Mouse (Mus musculus): ENCODE results near the gene Lclat1.

DNA sequence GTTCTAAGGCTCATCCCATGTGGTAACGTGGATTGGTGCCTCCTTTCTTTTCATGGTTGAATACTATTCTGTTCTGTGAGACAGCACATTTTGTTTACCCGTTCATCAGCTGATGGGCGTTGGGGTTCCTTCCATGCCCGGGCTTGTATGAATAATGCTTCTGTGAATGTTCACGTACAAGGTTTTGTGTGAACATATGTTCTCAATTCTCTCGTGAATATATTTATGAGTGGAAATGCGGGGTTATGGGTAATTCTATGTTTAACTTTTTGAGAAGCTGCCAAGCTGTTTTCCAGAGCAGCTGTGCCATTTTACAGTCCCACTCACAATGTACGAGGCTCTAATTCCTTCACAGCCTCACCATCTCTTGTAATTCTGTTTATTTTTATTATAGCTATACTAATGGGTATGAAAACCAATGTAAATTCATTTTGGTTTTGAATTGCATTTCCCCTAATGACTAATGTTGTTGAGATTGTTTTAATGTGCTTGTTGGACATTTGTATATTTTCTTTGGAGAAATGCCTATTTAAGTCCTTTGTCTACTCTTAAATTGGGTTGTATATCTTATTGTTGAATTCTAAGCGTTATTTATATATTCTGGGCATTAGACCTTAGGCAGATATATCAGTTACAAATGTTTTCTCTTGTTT, 32.4 kb upstream of the Lclat1 start:
- no peak for TF ChIP-seq GATA1 (IDR thresholded peaks at IDR 0.05; ENCODE audit: low read length)
- no peak for TF ChIP-seq TAL1 (IDR thresholded peaks at IDR 0.05; ENCODE audit: low read length)
